Comparison of ENCODE assay signal across 9 mouse cellular contexts in the genomic region with DNA sequence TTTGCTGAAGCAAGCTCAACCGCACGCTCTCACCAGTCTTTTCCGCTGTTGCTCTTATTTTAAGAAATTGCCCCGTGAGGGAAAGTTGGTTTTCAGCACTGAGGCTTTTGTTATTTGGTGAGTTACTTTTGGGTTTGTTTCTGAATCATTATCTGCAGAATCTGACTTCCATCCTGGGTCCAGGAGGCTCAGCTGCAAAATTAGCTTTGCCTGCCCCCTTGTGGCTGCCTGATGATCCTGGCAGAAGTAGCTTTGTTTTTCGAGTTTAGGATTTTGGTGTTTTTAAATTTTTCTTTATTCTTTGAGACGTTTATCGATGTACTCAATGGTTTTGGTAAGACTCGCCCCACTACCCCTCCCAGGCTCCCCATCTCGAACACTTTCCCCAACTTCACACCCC. TPM values are rescaled to one million over a fixed set of nuclear protein-coding genes. Genes with fewer than 3 reads are reported as not detected.
DNase-seq lines count a peak whose midpoint lies in the region; ATAC-seq and TF ChIP-seq lines count a peak whose summit lies in the region.
"Had no signal": no experiment of that assay in that cellular context is flagged by ENCODE, and none has a peak within 500 bp of the region (broad histone marks: within the 10 kb centered on the region; RNA-seq: fewer than 3 reads in every experiment).

No protein-coding gene starts in this region.

- no peak overlapping the region for H3K4me2 ChIP-seq in forebrain, postnatal 0 days (ENCODE audit: low read depth)

- peak; percentile 91 for TF ChIP-seq CTCF in forebrain, postnatal 0 days (IDR thresholded peaks at IDR 0.05; ENCODE audit: low read depth)

- no peaks in the 10 kb centered on the region for H3K36me3 ChIP-seq in heart, embryonic 10.5 days
- no peaks in the 10 kb centered on the region for H3K36me3 ChIP-seq in forebrain, postnatal 0 days (ENCODE audit: insufficient read depth)

- H3K4me1 ChIP-seq in heart, embryonic 10.5 days = no peaks in the 10 kb centered on the region
- no peaks in the 10 kb centered on the region for H3K4me1 ChIP-seq in forebrain, postnatal 0 days (ENCODE audit: insufficient read depth)

- intact Hi-C loops in left cerebral cortex, postnatal 14 days (cut with DNase I) = loop anchor here (5.0 kb wide), 1 partner anchor 949 kb away; no protein-coding TSS in a partner anchor

- H3K27ac ChIP-seq in heart, embryonic 10.5 days = no peak overlapping the region
- H3K27ac ChIP-seq in forebrain, postnatal 0 days (ENCODE audit: low read depth, low read length) = no peak overlapping the region

- 64% methylated on average over 9 of the region's 9 CpGs for WGBS in heart, embryonic 10.5 days
- 56% methylated on average over 9 of the region's 9 CpGs for WGBS in forebrain, postnatal 0 days

- peak; percentile 58 for DNase-seq in heart, postnatal 4 days
- DNase-seq in heart, embryonic 10.5 days (ENCODE audit: low spot score) = no peak
- DNase-seq in ES-CJ7 (ENCODE audit: low read depth, low spot score) = peak; percentile 31
- peak; percentile 31 for DNase-seq in cerebellum, adult 11 months
- DNase-seq in forebrain, postnatal 0 days = peak; percentile 83
- peak; percentile 61 to 80 for DNase-seq in left cerebral cortex, postnatal 14 days (ENCODE audit: low spot score in 2 of 2)
- DNase-seq in retina, embryonic 14.5 days (ENCODE audit: low spot score) = peak; percentile 74

- no peak overlapping the region for H3K9ac ChIP-seq in forebrain, postnatal 0 days

- H3K27me3 ChIP-seq in heart, embryonic 10.5 days (ENCODE audit: insufficient read depth, poor library complexity, severe bottlenecking) = no peaks in the 10 kb centered on the region
- no peaks in the 10 kb centered on the region for H3K27me3 ChIP-seq in forebrain, postnatal 0 days (ENCODE audit: insufficient read depth, low read length)

- H3K9me3 ChIP-seq in heart, embryonic 10.5 days = no peaks in the 10 kb centered on the region
- H3K9me3 ChIP-seq in forebrain, postnatal 0 days (ENCODE audit: low read length) = no peaks in the 10 kb centered on the region

- peak; percentile 47 for ATAC-seq in forebrain, postnatal 0 days
- no peak for ATAC-seq in megakaryocyte-erythroid progenitor cell, adult 5-6 weeks (replicated peaks; ENCODE audit: low FRiP score, low TSS enrichment, poor library complexity, severe bottlenecking)

- H3K4me3 ChIP-seq in heart, embryonic 10.5 days = no peak overlapping the region
- H3K4me3 ChIP-seq in forebrain, postnatal 0 days (ENCODE audit: low read depth, low read length) = no peak overlapping the region

RNA-seq across cellular contexts. Expression of gene Oxgr1, which starts 18.9 kb away (rescaled TPM):
- not detected for total RNA-seq in heart, postnatal 4 days (2021)
- not detected in 2 replicates for polyA plus RNA-seq in heart, embryonic 10.5 days (2016; fragmentation: Nextera tagmentation; extraction: Ambion mirVana)
- total RNA-seq in forebrain, postnatal 0 days (2014; rRNA removed) = 0.15 and 0.24 TPM in 2 replicates
- 0.07 and 0.10 TPM in 2 replicates for polyA plus RNA-seq in forebrain, postnatal 0 days (2015; fragmentation: Nextera tagmentation; extraction: Ambion mirVana)
- under 1 TPM in 1 of 2 experiments, not detected in 1; 0.17 TPM for total RNA-seq in left cerebral cortex, postnatal 14 days (2021)
- total RNA-seq in megakaryocyte-erythroid progenitor cell, adult 5-6 weeks (2014; fragmentation: Nextera tagmentation) = not detected in 2 replicates
- not detected in 2 replicates for total RNA-seq in megakaryocyte-erythroid progenitor cell, adult 5-6 weeks (2017)
- polyA plus RNA-seq: large intestine, adult 2 months had no signal
